Mouse (Mus musculus) olfactory bulb, adult 2 months (tissue): ENCODE measurements around the gene Tctn1.

Experiments
- CTCF ChIP-seq: fragments of 200-500 bp; IDR thresholded peaks from 2 replicates; pipeline ENCODE4 v1.5.1; 2012; ENCODE audit warnings: low read depth, mild to moderate bottlenecking, low read length, moderate library complexity; ENCODE audit not compliant: insufficient read depth
- POLR2A ChIP-seq: fragments of 200-500 bp; IDR thresholded peaks from 2 replicates; pipeline ENCODE4 v1.6.1; 2012; ENCODE audit warnings: mild to moderate bottlenecking, low read depth, low read length, moderate library complexity; ENCODE audit not compliant: insufficient read depth

DNA sequence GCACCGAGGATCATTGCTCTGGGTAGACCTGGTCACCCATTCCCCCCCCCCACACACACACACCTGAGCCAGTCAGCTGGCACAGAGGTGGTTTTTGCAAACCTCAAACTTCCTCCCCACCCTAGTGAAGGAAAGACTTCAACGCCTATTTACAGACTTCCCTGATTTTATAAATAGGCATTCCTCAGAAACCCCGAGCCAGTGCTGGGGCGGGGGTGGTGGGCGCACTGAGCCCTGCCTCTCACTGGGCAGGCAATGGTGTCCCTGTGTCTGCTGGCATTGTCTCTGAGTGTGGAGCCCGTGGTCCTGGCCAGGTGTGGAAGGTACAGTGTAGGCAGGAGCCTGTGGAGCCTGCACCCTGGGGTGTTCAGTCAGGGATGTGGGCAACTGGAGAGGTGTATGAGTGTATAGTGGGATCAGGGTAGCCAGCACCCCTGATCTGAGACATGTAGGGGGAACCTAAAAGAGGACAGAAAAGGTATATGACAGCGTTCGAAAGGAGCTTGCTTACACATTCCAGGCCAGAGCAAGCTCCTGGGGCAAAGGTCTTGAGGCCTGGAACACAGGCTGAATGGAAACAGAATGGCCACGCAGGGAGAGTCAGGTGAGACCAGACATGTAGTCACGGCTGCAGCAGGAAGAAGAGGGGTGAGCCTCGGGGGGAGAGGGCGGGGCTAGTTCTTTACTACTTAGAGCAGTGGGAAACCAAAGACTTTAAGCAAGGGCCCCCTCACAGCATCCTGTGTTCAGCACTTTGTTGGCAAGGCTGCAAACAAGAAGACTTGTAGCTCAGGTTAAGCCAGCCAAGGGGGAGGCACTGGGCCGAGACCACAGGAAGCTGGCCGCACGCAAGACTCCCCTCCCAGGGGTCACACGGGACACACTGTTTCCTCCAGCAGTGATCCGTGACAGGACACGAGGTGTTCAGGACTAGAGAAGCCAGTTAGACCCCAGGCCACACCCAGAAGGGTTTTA is 44.3 kb downstream of the Tctn1 start:
- TF ChIP-seq POLR2A (no peak), CTCF (no peak)
